Mouse (Mus musculus) embryonic fibroblast, embryonic 13.5 days (primary cell): ENCODE data around the gene Yipf1.

Source experiments
- CTCF ChIP-seq: IDR thresholded peaks from 2 replicates; pipeline ENCODE4 v1.5.1; 2011; ENCODE audit warnings: mild to moderate bottlenecking, control low read depth, low read length, moderate library complexity, borderline replicate concordance; ENCODE audit not compliant: insufficient read depth
- POLR2A ChIP-seq: IDR thresholded peaks from 2 replicates; pipeline ENCODE4 v1.6.1; 2011; ENCODE audit warnings: low read depth, mild to moderate bottlenecking, control low read depth, low read length, moderate library complexity

GRCm38 (mm10) chr4:107273683-107274082 is 40.5 kb upstream of the Yipf1 start:
- no peak for TF ChIP-seq POLR2A
- no peak for TF ChIP-seq CTCF
